Mouse (Mus musculus) liver, embryonic 13.5 days (tissue): ENCODE results near the gene Vsx1. TPM values are rescaled to one million over a fixed set of nuclear protein-coding genes. Genes with fewer than 3 reads are reported as not detected.

Experiments used
- ATAC-seq: fragments of 200-750 bp; cut with Nextera tagmentation; 2 replicates; pipeline ENCODE4 v1.8.0; 2017; ENCODE audit warnings: low read depth, mild to moderate bottlenecking, moderate number of reproducible peaks, moderate library complexity
- DNase-seq: peaks from one replicate; pipeline ENCODE4 v3.0.0; 2022
- H3K27ac ChIP-seq: fragments of 300-500 bp; sonication (generic); 2 replicates; pipeline ENCODE4 v1.5.1; 2015; ENCODE audit warnings: moderate library complexity, mild to moderate bottlenecking, inconsistent platforms
- H3K27me3 ChIP-seq: fragments of 300-500 bp; sonication (generic); 2 replicates; pipeline ENCODE4 v1.6.1; 2015; ENCODE audit warnings: mild to moderate bottlenecking, inconsistent platforms
- H3K36me3 ChIP-seq: fragments of 300-500 bp; sonication (generic); 2 replicates; pipeline ENCODE4 v1.6.1; 2015; ENCODE audit warnings: mild to moderate bottlenecking, inconsistent platforms
- H3K4me1 ChIP-seq: fragments of 300-500 bp; sonication (generic); replicated peaks from 2 replicates; pipeline ENCODE4 v1.6.1; 2015; ENCODE audit warnings: inconsistent platforms
- H3K4me2 ChIP-seq: fragments of 300-500 bp; sonication (generic); 2 replicates; pipeline ENCODE4 v1.6.1; 2015; ENCODE audit warnings: inconsistent platforms, mild to moderate bottlenecking, moderate library complexity
- H3K4me3 ChIP-seq: fragments of 300-500 bp; sonication (generic); replicated peaks from 2 replicates; pipeline ENCODE4 v1.5.1; 2015; ENCODE audit warnings: mild to moderate bottlenecking, inconsistent platforms
- H3K9ac ChIP-seq: fragments of 300-500 bp; sonication (generic); 2 replicates; pipeline ENCODE4 v1.6.1; 2015; ENCODE audit warnings: mild to moderate bottlenecking, inconsistent platforms
- H3K9me3 ChIP-seq: fragments of 300-500 bp; sonication (generic); replicated peaks from 2 replicates; pipeline ENCODE4 v1.6.1; 2016; ENCODE audit warnings: inconsistent platforms
- WGBS: fragments of 180-500 bp; shearing (Covaris S2); methylation state at CpG from one replicate; pipeline ENCODE4 v1.1.7; 2015; ENCODE audit not compliant: insufficient replicate concordance; 5-methylcytosine and 5-hydroxymethylcytosine counted together
- polyA plus RNA-seq: library from polyadenylated mRNA; unstranded; fragments of >200 nt; fragmentation: Nextera tagmentation; extraction: Ambion mirVana; gene quantifications from 2 replicates; pipeline ENCODE4 v1.2.1, GENCODE M21; 2015

Vsx1 gene
- not detected in 2 replicates for polyA plus RNA-seq

DNA sequence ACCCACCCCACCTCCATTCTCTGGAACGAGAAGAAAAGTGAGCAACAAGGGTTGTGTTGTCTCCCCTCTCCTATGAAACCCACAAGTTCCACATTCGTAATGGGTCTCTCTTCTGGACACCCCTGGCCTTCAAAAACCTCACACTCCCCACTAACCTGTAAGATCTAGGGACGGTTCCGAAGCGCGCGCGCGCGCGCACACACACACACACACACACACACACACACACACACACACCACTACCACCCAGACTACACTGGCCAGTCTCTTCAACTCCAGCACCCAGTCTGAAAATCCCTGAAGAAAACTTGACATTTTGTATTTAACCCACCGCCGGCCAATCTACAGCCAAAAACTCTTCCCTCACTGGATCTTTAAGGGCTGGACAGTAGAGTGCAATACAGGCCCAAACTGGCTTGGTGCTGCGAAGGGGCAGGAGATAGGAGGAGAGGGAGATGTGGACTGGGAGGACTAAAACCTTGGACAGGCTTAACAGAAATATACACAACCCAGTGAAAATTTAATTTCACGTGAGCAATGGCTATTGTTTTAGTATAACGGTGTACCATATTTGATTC is at the start of gene Vsx1:
Vsx1 (minus strand) TSS at position 138 of the 578 bp plus-strand sequence.
- ATAC-seq (no peak), DNase-seq (no peak)
- H3K9ac ChIP-seq: no peak within 1 kb of the TSS
- 43% methylated on average over 16 of the region's 16 CpGs for WGBS
- H3K27ac ChIP-seq: no peak within 1 kb of the TSS
- peaks cover 71% of the 10 kb centered on the region for H3K27me3 ChIP-seq
- no peaks in the 10 kb centered on the region for H3K36me3 ChIP-seq
- H3K4me3 ChIP-seq: peak within 1 kb of the TSS; percentile 30
- H3K4me2 ChIP-seq: peak within 1 kb of the TSS; percentile 45
- no peaks in the 10 kb centered on the region for H3K4me1 ChIP-seq
- H3K9me3 ChIP-seq: no peaks in the 10 kb centered on the region

DNA sequence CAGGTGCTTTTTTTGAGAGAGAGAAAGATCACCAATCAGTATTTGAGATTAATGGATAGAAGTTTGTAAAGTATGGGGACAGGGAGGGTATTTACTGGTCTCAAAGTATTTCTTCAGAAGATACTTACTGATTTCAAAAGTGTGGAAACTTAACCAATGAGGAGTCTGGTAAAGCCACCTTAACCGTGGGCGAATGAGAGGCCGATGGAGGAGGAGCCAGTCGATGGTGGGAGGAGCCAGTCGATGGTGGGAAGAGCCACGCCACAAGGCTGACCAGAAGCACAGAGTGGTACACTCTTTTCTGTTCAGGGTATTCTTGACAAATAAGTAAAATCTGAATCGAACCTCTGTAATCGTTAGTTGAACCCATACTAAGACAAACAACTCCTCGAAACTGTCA is 48.7 kb upstream of the Vsx1 start:
- WGBS: 59% methylated on average over 9 of the region's 9 CpGs
- no peak overlapping the region for H3K4me2 ChIP-seq

GRCm38 (mm10) chr2:150735756-150736576 is 46.8 kb upstream of the Vsx1 start:
- Histone ChIP-seq H3K4me1 (no peaks in the 10 kb centered on the region), H3K27ac (no peak overlapping the region), H3K9me3 (no peaks in the 10 kb centered on the region), H3K36me3 (no peaks in the 10 kb centered on the region), H3K4me3 (no peak overlapping the region), H3K27me3 (no peaks in the 10 kb centered on the region), H3K4me2 (no peak overlapping the region), H3K9ac (no peak overlapping the region)
- no peak for ATAC-seq
- WGBS: 67% methylated on average over 11 of the region's 11 CpGs
- no peak for DNase-seq

More for the DNA sequence above, 48.7 kb upstream of the Vsx1 start:
- Histone ChIP-seq H3K4me3 (no peak overlapping the region), H3K27me3 (no peaks in the 10 kb centered on the region), H3K9me3 (no peaks in the 10 kb centered on the region), H3K36me3 (no peaks in the 10 kb centered on the region), H3K27ac (no peak overlapping the region), H3K9ac (no peak overlapping the region), H3K4me1 (no peaks in the 10 kb centered on the region)
- no peak for ATAC-seq
- no peak for DNase-seq

DNA sequence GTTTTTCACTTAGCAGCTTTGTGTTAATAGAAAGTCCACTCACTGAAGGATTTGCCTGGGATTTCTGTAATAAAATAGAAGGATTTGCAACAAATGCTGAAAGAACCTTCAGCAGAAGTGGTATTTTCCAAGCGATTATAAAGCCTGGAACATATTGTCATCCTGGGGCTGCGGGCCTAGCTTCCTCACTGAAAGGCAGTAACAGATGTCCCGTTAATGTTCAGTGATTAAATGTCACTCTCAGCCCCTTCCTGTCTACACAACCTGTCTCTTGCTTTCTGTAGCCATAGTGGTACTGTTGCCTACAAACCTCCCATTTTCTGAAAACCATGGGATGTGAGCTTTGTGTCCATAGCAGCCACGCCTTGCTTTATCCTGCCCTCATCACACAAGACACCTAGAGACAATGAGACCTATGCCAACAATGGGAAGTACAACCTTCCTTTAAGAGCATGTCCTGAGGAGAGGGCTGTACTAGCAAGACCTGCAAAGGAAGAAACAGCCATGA is 23.1 kb upstream of the Vsx1 start:
- no peaks in the 10 kb centered on the region for H3K36me3 ChIP-seq
- no peak for ATAC-seq

GRCm38 (mm10) chr2:150691481-150692170 is 2.5 kb upstream of the Vsx1 start:
- no peak overlapping the region for H3K9ac ChIP-seq
- WGBS: 58% methylated on average over 6 of the region's 6 CpGs
- H3K27ac ChIP-seq: no peak overlapping the region
- H3K4me3 ChIP-seq: no peak overlapping the region
- H3K4me1 ChIP-seq: no peaks in the 10 kb centered on the region
- H3K27me3 ChIP-seq: peaks cover 56% of the 10 kb centered on the region
- H3K9me3 ChIP-seq: no peaks in the 10 kb centered on the region
- DNase-seq: no peak
- no peak for ATAC-seq
- no peaks in the 10 kb centered on the region for H3K36me3 ChIP-seq
- H3K4me2 ChIP-seq: no peak overlapping the region

More for the DNA sequence above, 23.1 kb upstream of the Vsx1 start:
- Histone ChIP-seq H3K27me3 (no peaks in the 10 kb centered on the region), H3K4me1 (no peaks in the 10 kb centered on the region), H3K9ac (no peak overlapping the region), H3K9me3 (no peaks in the 10 kb centered on the region), H3K4me3 (no peak overlapping the region), H3K27ac (no peak overlapping the region), H3K4me2 (no peak overlapping the region)
- WGBS: 66% methylated on average over 4 of the region's 4 CpGs
- DNase-seq: no peak

DNA sequence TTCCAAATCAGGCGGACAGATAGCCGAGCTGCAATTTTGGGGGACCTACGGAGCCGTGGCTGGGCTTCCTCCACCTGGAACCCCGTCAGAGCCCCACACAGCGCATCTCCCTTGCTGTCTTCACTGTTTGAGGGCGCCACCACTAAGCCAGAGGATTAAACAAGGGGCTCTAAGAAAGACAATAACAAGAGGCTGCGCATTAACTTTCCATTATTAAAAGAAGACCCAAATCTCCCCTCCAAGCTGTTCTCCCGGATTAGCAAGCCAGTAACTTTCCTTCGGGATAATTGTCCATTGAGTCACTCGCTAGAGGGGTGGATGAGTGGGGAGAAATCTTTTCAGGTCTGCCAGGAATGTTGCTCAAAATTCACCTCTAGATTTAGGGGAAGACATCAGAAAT is 1.1 kb upstream of the Vsx1 start:
- 9% methylated on average over 11 of the region's 11 CpGs for WGBS
- Histone ChIP-seq H3K4me3 (no peak overlapping the region), H3K27me3 (peaks cover 70% of the 10 kb centered on the region), H3K4me2 (no peak overlapping the region), H3K36me3 (no peaks in the 10 kb centered on the region), H3K4me1 (no peaks in the 10 kb centered on the region), H3K27ac (no peak overlapping the region), H3K9ac (no peak overlapping the region), H3K9me3 (no peaks in the 10 kb centered on the region)
- ATAC-seq: no peak
- DNase-seq: no peak

DNA sequence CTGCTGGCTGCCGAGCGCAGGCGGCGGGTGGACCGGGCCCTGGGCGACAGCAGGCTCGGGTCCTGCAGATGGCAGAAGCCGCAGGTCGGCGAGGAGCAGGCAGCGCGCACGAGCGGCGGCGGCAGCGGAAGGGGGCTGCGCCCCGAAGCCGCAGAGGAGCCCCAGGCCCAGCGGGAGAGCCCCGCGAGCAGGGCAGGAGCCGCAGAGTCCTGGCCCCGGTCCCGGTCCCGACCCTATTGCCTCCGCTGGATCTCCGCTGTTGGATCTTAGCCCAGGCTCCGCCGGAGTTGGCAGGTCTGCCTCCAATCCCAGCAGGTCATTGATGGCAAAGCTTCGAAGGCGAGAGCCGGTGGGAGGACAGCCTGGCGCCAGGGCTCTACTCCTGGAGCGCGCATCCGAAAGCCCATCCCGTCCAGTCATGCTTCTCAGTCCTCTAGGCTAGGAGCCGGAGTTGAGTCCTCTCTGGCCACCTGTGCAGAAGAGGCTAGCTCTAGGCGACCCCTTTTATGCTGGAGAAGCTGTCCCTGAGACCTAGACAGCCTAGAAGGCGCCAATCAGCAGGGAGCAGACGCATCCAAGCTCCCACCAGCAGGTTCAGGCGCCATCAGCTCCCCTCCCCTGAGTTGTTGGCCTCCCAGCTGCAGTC is 496 bp downstream of the Vsx1 start:
- H3K4me1 ChIP-seq: no peaks in the 10 kb centered on the region
- peaks cover 71% of the 10 kb centered on the region for H3K27me3 ChIP-seq
- peak overlapping the region; percentile 30 for H3K4me3 ChIP-seq
- no peaks in the 10 kb centered on the region for H3K9me3 ChIP-seq
- DNase-seq (no peak), ATAC-seq (no peak)
- H3K27ac ChIP-seq: no peak overlapping the region
- 2% methylated on average over 43 of the region's 44 CpGs for WGBS
- H3K9ac ChIP-seq: no peak overlapping the region
- H3K36me3 ChIP-seq: no peaks in the 10 kb centered on the region
- peak overlapping the region; percentile 45 for H3K4me2 ChIP-seq

GRCm38 (mm10) chr2:150687871-150688540 is 1.2 kb downstream of the Vsx1 start:
- DNase-seq (no peak), ATAC-seq (no peak)
- H3K27ac ChIP-seq: no peak overlapping the region
- H3K27me3 ChIP-seq: peaks cover 71% of the 10 kb centered on the region
- peak overlapping the region; percentile 45 for H3K4me2 ChIP-seq
- H3K36me3 ChIP-seq: no peaks in the 10 kb centered on the region
- H3K4me3 ChIP-seq: peak overlapping the region; percentile 30
- WGBS: 3% methylated on average over 23 of the region's 23 CpGs
- H3K9ac ChIP-seq: no peak overlapping the region
- H3K4me1 ChIP-seq: no peaks in the 10 kb centered on the region
- H3K9me3 ChIP-seq: no peaks in the 10 kb centered on the region

GRCm38 (mm10) chr2:150685389-150685788 is 3.8 kb downstream of the Vsx1 start:
- DNase-seq (no peak), ATAC-seq (no peak)
- no peaks in the 10 kb centered on the region for H3K36me3 ChIP-seq
- H3K27ac ChIP-seq: no peak overlapping the region
- no peak overlapping the region for H3K4me3 ChIP-seq
- H3K27me3 ChIP-seq: peaks cover 53% of the 10 kb centered on the region
- no peaks in the 10 kb centered on the region for H3K9me3 ChIP-seq
- 72% methylated on average over 9 of the region's 9 CpGs for WGBS
- H3K4me2 ChIP-seq: no peak overlapping the region
- no peak overlapping the region for H3K9ac ChIP-seq
- peaks cover 6% of the 10 kb centered on the region for H3K4me1 ChIP-seq

GRCm38 (mm10) chr2:150684451-150684850 is 4.7 kb downstream of the Vsx1 start:
- no peak overlapping the region for H3K4me2 ChIP-seq
- H3K27ac ChIP-seq: no peak overlapping the region
- peaks cover 6% of the 10 kb centered on the region for H3K4me1 ChIP-seq
- no peaks in the 10 kb centered on the region for H3K36me3 ChIP-seq
- WGBS: 77% methylated on average over 12 of the region's 12 CpGs
- DNase-seq (no peak), ATAC-seq (no peak)
- no peaks in the 10 kb centered on the region for H3K9me3 ChIP-seq
- H3K4me3 ChIP-seq: no peak overlapping the region
- peaks cover 44% of the 10 kb centered on the region for H3K27me3 ChIP-seq
- no peak overlapping the region for H3K9ac ChIP-seq
